Mouse (Mus musculus) embryonic fibroblast, embryonic 13.5 days (primary cell): ENCODE data around the gene Gpm6b.

Source experiments
- CTCF ChIP-seq: IDR thresholded peaks from 2 replicates; pipeline ENCODE4 v1.5.1; 2011; ENCODE audit warnings: mild to moderate bottlenecking, control low read depth, low read length, moderate library complexity, borderline replicate concordance; ENCODE audit not compliant: insufficient read depth
- POLR2A ChIP-seq: IDR thresholded peaks from 2 replicates; pipeline ENCODE4 v1.6.1; 2011; ENCODE audit warnings: low read depth, mild to moderate bottlenecking, control low read depth, low read length, moderate library complexity

DNA sequence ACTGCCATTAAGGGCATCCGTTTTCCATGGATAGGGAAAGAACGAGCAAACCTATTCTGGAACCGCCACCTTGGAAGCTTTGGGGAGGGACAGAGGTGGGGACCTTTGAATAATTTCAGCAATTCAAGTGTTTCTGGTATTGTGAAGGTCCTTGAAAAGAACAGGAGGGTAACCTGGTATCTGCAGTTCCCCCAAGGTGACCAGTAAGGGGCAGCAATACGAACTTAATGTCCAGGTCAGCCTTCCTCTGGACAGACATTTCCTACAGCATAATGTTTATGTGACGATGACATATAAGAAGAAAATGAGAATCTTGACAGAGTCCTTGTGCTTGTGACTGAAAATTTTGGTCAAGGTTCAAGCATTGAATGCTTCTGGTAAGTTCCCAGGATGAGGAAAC, 139.9 kb downstream of the Gpm6b start:
- no peak for TF ChIP-seq CTCF
- no peak for TF ChIP-seq POLR2A
